Mouse (Mus musculus) ovary, postnatal 14 days (tissue): ENCODE measurements around the gene Sec14l1.
"Not testable (repeated sequence)": the region's sequence is repeated elsewhere in the genome, so short reads cannot be mapped to it uniquely, and the experiment has no call there.

ENCODE experiments used
- DNase-seq: peaks from one replicate; pipeline ENCODE4 v3.0.0; 2022; ENCODE audit warnings: low spot score

The Sec14l1 gene

GRCm38 (mm10) chr11:117114592-117115345, at the start of gene Sec14l1:
Gene Sec14l1, plus strand, starts transcription at chr11:117115168.
- peak; percentile 99 for DNase-seq

- DNase-seq, result not testable (repeated sequence)
Observed at GRCm38 (mm10) chr11:117065602-117066001, 49.4 kb upstream of the Sec14l1 start.

- DNase-seq, result no peak
Observed at GRCm38 (mm10) chr11:117066738-117067137, 48.2 kb upstream of the Sec14l1 start.

GRCm38 (mm10) chr11:117068332-117068731, 46.6 kb upstream of the Sec14l1 start:
- no peak for DNase-seq

- no peak for DNase-seq
Observed at GRCm38 (mm10) chr11:117069027-117069426, 45.9 kb upstream of the Sec14l1 start.

- no peak for DNase-seq
Observed at GRCm38 (mm10) chr11:117070711-117071110, 44.3 kb upstream of the Sec14l1 start.

- DNase-seq, result peak; percentile 85
Observed at GRCm38 (mm10) chr11:117072128-117072527, 42.8 kb upstream of the Sec14l1 start.

- no peak for DNase-seq
Observed at GRCm38 (mm10) chr11:117073426-117073825, 41.5 kb upstream of the Sec14l1 start.

GRCm38 (mm10) chr11:117076576-117077196, 38.3 kb upstream of the Sec14l1 start:
- DNase-seq, result peak; percentile 70

GRCm38 (mm10) chr11:117077227-117077626, 37.7 kb upstream of the Sec14l1 start:
- no peak for DNase-seq

GRCm38 (mm10) chr11:117077902-117078301, 37.1 kb upstream of the Sec14l1 start:
- no peak for DNase-seq

GRCm38 (mm10) chr11:117078637-117079240, 36.2 kb upstream of the Sec14l1 start:
- DNase-seq, result no peak

- no peak for DNase-seq
Observed at GRCm38 (mm10) chr11:117079651-117080190, 35.2 kb upstream of the Sec14l1 start.

GRCm38 (mm10) chr11:117080209-117080608, 34.8 kb upstream of the Sec14l1 start:
- DNase-seq, result no peak

GRCm38 (mm10) chr11:117081165-117082064, 33.6 kb upstream of the Sec14l1 start:
- DNase-seq, result peak; percentile 77

- no peak for DNase-seq
Observed at GRCm38 (mm10) chr11:117082353-117082934, 32.5 kb upstream of the Sec14l1 start.

GRCm38 (mm10) chr11:117083052-117083881, 31.7 kb upstream of the Sec14l1 start:
- DNase-seq, result no peak

- DNase-seq, result not testable (repeated sequence)
Observed at GRCm38 (mm10) chr11:117083882-117084260, 31.1 kb upstream of the Sec14l1 start.

- DNase-seq, result no peak
Observed at GRCm38 (mm10) chr11:117086215-117086614, 28.8 kb upstream of the Sec14l1 start.

GRCm38 (mm10) chr11:117087036-117087799, 27.8 kb upstream of the Sec14l1 start:
- no peak for DNase-seq
